Mouse (Mus musculus): ENCODE results near the gene Fas. TPM values are rescaled to one million over a fixed set of nuclear protein-coding genes. Genes with fewer than 3 reads are reported as not detected.

Gene Fas
- polyA plus RNA-seq (2016; fragmentation: Nextera tagmentation; extraction: Ambion mirVana), result 0.57 and 0.82 TPM in 2 replicates

DNA sequence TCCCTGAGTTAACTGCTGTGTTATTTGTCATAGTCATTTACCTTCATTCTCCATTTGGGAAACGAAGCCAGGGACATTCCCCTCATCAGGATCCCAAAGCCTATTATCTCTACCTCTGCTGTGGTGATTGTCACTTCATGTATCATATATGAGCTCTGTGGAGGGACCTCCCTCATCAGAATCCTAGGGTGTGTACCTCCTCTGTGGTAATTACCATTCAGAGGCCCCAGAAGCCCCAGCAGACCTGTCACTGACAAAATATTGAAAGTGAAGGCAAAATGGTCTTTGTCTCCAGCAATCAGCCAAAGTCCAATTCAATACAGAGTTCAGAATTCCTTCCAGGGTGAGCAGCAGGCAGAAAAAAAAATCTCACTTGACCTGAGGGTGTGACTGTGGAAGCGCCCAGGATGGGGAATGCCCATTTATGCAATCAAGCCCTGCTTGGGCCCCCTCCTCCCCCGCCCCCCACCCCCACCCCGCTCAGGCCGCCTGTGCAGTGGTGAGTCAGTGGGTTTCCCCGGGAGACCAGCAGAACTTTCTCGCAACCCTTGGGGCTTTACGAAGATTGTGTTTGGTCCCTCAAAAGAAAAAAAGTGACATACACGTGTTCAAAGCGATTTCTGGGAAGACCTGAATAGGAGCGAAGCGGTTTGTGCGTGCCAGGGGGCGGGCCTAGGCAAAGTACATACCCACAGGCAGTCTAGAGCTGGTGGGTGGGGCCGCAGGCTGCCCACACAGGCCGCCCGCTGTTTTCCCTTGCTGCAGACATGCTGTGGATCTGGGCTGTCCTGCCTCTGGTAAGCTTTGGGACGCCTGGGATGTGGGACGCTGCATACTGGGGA lies at the start of gene Fas:
Fas (plus strand) TSS at position 719 of the 842 bp plus-strand sequence.
- peak within 1 kb of the TSS; percentile 62 for H3K4me3 ChIP-seq
- H3K9me3 ChIP-seq, result no peaks in the 10 kb centered on the region
- WGBS, result 3% methylated on average over 19 of the region's 19 CpGs
- H3K27me3 ChIP-seq (replicated peaks; ENCODE audit: low read depth, poor library complexity, severe bottlenecking), result peaks cover 19% of the 10 kb centered on the region
- no peaks in the 10 kb centered on the region for H3K36me3 ChIP-seq (replicated peaks)
- DNase-seq (ENCODE audit: low spot score), result peak; percentile 73
- peak within 1 kb of the TSS; percentile 67 for H3K27ac ChIP-seq (replicated peaks)
- peaks cover 15% of the 10 kb centered on the region for H3K4me1 ChIP-seq

DNA sequence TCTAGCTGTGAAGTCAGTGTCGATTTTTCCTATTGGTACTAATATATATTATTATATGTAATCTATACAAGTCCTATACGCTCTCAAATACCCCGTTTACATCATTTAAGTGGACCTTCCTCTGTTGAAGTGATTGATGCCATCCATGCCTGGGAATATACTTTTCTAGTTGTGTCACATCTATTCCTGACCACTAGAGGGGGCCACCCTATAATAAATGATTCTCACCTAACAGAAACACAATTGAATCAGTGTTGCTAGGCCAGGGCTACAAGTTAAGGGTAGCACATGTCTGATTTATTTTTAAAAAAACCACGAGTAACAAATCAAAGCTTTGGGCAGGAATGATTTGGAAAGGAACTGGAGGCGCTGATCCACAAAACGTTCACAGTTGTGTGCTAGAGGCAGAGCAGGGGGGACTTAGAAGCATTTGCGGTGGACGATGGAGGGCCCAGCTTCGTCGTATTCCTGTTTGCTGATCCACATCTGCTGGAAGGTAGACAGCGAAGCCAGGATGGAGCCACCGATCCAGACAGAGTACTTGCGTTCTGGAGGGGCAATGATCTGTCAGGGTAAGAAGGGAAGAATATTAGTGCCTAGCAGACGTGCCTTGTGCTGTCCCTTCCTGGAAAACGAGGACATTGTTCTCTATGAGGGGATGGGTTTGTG lies 49.1 kb upstream of the Fas start:
- no peaks in the 10 kb centered on the region for H3K4me1 ChIP-seq
- H3K27me3 ChIP-seq (replicated peaks; ENCODE audit: low read depth, poor library complexity, severe bottlenecking), result no peaks in the 10 kb centered on the region
- H3K27ac ChIP-seq (replicated peaks), result no peak overlapping the region
- WGBS, result 67% methylated on average over 15 of the region's 15 CpGs
- no peak overlapping the region for H3K4me3 ChIP-seq
- H3K9me3 ChIP-seq, result no peaks in the 10 kb centered on the region
- no peak for DNase-seq (ENCODE audit: low spot score)
- H3K36me3 ChIP-seq (replicated peaks), result peaks cover 7% of the 10 kb centered on the region

DNA sequence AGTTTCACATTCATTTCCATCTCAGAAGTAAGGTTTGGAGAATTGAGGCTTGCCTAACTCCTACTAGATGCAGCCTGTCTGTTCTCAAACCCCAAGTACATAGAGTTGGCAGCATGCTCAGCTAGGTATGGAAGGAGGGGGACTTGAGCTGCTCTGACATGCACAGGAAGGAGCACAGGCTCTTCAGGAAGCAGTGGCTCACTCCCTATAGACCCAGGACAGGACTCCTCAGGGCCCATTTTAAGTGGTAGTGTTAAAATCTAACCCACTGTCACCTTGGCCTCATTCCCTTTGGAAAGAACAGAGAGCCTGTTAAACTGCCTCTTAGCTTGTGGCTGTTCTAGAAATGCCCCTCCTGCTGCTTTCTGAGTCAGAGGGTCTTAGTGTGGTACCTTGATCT lies 47.5 kb upstream of the Fas start:
- Histone ChIP-seq H3K4me1 (no peaks in the 10 kb centered on the region), H3K27ac (replicated peaks) (no peak overlapping the region), H3K9me3 (no peaks in the 10 kb centered on the region), H3K4me3 (no peak overlapping the region), H3K27me3 (replicated peaks; ENCODE audit: low read depth, poor library complexity, severe bottlenecking) (no peaks in the 10 kb centered on the region), H3K36me3 (replicated peaks) (no peaks in the 10 kb centered on the region)
- no peak for DNase-seq (ENCODE audit: low spot score)

DNA sequence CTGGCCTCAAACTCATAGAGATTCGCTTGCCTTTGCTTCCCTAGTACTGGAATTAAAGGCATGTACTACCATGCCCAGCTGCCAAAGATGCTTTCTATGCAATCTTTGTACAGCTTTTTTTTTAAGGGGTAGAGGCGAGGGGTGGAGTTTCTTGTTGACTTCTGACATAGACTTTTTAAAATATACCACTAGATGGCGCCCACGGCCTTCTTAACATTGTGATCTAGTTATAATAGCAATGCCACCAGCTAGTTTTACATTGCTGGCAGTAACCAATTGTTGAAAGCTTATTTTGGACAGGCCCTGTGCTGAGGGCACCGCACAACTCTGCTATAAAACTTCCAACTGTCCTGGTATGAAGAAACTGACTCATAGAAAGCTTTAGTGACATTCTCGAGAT lies 46.4 kb upstream of the Fas start:
- Histone ChIP-seq H3K4me3 (no peak overlapping the region), H3K27me3 (replicated peaks; ENCODE audit: low read depth, poor library complexity, severe bottlenecking) (no peaks in the 10 kb centered on the region), H3K27ac (replicated peaks) (no peak overlapping the region), H3K9me3 (no peaks in the 10 kb centered on the region), H3K4me1 (no peaks in the 10 kb centered on the region), H3K36me3 (replicated peaks) (no peaks in the 10 kb centered on the region)
- 18% methylated on average over 6 of the region's 6 CpGs for WGBS
- DNase-seq (ENCODE audit: low spot score), result peak; percentile 57

DNA sequence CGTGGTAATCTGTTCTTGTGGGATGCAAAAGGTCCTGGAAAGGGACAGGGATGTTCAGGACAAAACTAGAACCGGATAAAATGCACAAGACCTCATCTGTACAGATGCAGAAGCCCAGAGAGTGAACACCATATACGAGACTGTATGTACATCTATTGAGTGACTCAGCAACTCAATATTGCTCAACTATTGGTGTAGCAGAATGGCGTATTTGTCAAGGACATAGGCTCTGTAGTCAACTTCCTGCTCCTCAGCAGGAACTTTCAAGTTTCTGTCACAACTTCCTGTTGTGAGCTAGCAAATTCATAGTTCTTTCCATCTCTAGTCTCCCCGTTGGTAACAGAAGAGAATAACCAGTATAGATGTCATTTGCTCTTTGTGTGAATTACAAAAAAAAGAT lies 41.9 kb upstream of the Fas start:
- 80% methylated on average over 5 of the region's 5 CpGs for WGBS
- no peaks in the 10 kb centered on the region for H3K9me3 ChIP-seq

DNA sequence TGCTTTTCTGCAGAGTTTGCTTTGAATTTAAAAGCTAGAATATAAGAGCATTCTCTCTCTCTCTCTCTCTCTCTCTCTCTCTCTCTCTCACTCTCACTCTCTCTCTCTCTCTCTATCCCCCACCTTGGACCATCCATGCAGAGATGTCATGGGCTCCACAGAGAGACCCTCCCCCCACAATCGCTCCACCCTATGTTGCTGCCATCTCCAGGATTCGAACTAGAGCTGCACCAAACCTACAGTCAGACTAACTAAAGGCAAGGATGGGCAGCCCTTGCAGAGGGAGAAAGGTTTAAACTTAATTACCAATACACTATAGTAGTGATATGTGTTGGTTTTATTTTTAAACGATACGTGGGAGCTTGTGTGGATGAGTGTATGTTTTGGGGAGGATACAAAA lies 39.8 kb upstream of the Fas start:
- H3K4me1 ChIP-seq, result peaks cover 11% of the 10 kb centered on the region
- no peaks in the 10 kb centered on the region for H3K36me3 ChIP-seq (replicated peaks)
- DNase-seq (ENCODE audit: low spot score), result no peak
- WGBS, result 72% methylated on average over 4 of the region's 4 CpGs
- H3K27ac ChIP-seq (replicated peaks), result no peak overlapping the region
- H3K9me3 ChIP-seq, result no peaks in the 10 kb centered on the region
- H3K27me3 ChIP-seq (replicated peaks; ENCODE audit: low read depth, poor library complexity, severe bottlenecking), result no peaks in the 10 kb centered on the region
- no peak overlapping the region for H3K4me3 ChIP-seq

More for the DNA sequence above, 41.9 kb upstream of the Fas start:
- Histone ChIP-seq H3K27ac (replicated peaks) (no peak overlapping the region), H3K36me3 (replicated peaks) (no peaks in the 10 kb centered on the region), H3K4me1 (no peaks in the 10 kb centered on the region), H3K27me3 (replicated peaks; ENCODE audit: low read depth, poor library complexity, severe bottlenecking) (no peaks in the 10 kb centered on the region), H3K4me3 (no peak overlapping the region)
- no peak for DNase-seq (ENCODE audit: low spot score)

DNA sequence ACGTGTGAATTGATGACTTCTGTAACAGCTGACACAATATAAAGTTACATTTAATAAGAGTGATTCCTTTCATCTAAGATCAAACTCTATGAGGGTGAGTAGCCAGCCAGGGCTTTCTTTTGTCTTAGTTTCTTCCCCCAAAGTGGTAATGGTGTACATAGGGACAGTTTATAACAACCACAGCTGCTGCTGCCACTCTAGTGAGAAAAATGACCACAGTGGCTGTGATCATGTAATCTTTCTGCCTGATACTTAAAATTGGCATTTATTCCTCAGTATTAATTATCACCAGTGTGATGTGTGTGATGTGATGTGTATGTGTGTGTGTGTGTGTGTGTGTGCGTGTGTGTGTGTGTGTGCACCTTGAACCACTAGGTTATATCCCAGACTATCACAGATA lies 38.6 kb upstream of the Fas start:
- Histone ChIP-seq H3K4me1 (peaks cover 11% of the 10 kb centered on the region), H3K27ac (replicated peaks) (no peak overlapping the region), H3K4me3 (no peak overlapping the region), H3K36me3 (replicated peaks) (no peaks in the 10 kb centered on the region), H3K27me3 (replicated peaks; ENCODE audit: low read depth, poor library complexity, severe bottlenecking) (no peaks in the 10 kb centered on the region), H3K9me3 (no peaks in the 10 kb centered on the region)
- 86% methylated on average over 2 of the region's 2 CpGs for WGBS
- DNase-seq (ENCODE audit: low spot score), result no peak

DNA sequence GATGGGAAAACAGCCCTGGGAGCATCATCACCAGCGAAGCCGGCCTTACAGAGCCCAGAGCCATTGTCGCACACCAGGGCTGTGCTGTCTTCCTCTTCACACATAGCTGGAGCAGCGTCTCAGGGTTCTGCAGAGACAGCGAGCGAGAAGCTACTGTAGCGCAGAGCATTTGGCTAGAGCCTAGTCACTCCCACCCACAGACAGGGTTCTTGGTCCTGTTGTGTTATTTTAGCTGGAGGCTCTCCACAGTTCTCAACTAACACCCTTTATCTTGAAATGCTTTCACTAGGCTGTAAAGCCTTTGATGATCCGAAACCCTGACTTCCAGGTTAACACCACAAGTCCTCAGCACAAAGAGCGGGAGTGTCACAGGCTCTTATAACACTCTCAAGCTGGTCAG lies 38.0 kb upstream of the Fas start:
- no peak for DNase-seq (ENCODE audit: low spot score)
- Histone ChIP-seq H3K4me3 (no peak overlapping the region), H3K9me3 (no peaks in the 10 kb centered on the region), H3K27ac (replicated peaks) (no peak overlapping the region), H3K27me3 (replicated peaks; ENCODE audit: low read depth, poor library complexity, severe bottlenecking) (no peaks in the 10 kb centered on the region), H3K36me3 (replicated peaks) (no peaks in the 10 kb centered on the region), H3K4me1 (peaks cover 11% of the 10 kb centered on the region)
- WGBS, result 79% methylated on average over 9 of the region's 9 CpGs

DNA sequence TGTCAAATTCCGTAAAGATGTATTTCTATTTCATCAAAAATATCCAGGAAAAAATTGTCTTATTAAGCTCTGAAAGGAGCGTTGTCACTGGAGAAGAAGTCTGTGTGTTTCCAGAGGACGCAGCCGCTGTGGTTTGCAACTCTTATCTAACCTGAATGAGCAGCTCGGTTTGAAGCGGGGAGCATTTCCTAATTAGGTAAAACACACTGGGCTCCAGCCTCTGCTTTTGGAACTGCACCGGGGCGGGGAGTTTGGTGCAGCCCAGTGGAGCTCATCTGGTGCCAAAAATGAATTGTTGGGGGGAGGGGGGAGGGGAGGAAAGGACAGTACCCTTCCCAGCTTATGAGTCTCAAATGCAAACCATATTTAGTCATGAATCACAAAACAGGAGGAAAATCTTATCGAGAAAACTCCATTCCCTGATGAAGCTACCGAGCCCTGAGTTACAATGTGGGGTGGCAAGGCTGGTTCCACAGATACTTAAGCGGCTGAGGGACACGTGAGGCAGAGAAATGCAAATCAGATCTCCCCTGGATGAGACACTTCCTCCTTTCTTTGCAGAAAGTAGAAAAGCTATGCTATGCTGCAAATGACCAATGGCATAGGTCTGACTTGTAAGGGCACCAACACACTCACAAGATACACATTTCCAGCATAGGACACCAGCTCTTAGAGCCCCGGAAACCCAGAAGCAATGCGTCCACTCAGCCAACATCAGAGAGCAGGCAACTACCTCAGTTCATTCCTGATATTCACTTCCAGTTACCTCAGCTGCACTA lies 36.2 kb upstream of the Fas start:
- no peak overlapping the region for H3K4me3 ChIP-seq
- WGBS, result 55% methylated on average over 14 of the region's 14 CpGs
- no peaks in the 10 kb centered on the region for H3K27me3 ChIP-seq (replicated peaks; ENCODE audit: low read depth, poor library complexity, severe bottlenecking)

DNA sequence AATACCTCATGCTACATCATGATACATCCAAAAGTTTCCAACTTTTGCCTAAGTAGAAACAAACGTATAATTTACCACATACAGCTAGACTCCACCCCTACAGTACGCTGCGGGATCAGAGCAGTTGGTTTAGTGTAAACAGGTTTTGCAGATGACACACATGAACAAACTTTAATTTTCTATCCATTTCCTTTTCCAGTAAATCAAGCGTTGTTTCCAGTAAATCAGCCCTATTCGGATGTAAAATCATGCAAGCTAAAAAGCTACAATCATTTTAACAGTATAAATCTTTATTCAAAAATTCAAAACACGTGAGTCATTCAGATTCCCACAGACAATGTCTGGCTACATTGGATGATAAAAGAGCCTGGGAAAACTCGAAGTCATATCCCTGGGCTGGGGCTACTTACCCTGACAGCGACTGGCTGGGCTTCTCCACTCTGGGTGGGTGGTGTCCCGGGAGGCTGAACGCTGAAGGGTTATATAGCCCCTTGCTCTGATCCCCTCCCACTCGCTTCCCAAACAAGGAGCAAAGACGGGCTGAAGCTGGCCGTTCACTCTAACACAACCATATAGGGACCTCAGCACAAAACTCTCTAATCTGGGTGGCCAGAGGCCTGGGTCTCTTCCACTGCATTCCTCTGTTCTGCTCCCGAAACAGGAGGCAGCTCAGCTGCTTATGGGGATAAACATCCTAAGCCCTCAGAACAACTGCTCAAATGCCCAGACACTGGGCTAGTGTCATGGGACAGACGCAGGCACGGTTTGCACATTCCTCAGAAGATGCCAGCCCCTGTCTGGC lies 35.4 kb upstream of the Fas start, which contains the start of gene Acta2:
Acta2 (minus strand) TSS at position 711 of the 802 bp plus-strand sequence.
- Histone ChIP-seq H3K9me3 (no peaks in the 10 kb centered on the region), H3K27ac (replicated peaks) (no peak within 1 kb of the TSS; the same call in 1 of the 2 replicates), H3K27me3 (replicated peaks; ENCODE audit: low read depth, poor library complexity, severe bottlenecking) (no peaks in the 10 kb centered on the region), H3K4me3 (no peak within 1 kb of the TSS), H3K4me1 (peaks cover 11% of the 10 kb centered on the region), H3K36me3 (replicated peaks) (no peaks in the 10 kb centered on the region)
- WGBS, result 68% methylated on average over 16 of the region's 16 CpGs
- DNase-seq (ENCODE audit: low spot score), result no peak

More for the DNA sequence above, 36.2 kb upstream of the Fas start:
- H3K9me3 ChIP-seq, result no peaks in the 10 kb centered on the region
- H3K4me1 ChIP-seq, result peaks cover 11% of the 10 kb centered on the region
- H3K27ac ChIP-seq (replicated peaks), result no peak overlapping the region
- no peak for DNase-seq (ENCODE audit: low spot score)
- H3K36me3 ChIP-seq (replicated peaks), result no peaks in the 10 kb centered on the region

DNA sequence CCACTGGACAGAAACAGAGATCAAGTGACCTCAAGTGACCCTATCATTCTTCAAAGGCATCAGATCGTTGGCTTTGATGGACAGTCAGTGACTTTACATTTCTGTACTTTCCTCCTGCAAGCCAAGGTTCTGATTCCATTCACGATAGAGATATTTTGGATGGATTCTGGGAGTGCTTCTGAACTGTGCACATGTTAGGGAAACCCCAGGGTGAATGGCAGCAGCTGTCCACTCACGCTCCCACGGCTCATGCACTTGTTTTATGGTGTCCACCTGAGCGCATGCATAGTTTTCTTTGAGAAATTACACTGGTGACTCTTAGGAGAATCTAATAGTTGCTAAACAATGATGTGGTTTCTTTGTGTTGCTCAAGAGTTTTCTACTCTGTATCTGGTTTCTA lies 34.3 kb upstream of the Fas start:
- peaks cover 11% of the 10 kb centered on the region for H3K4me1 ChIP-seq
- DNase-seq (ENCODE audit: low spot score), result no peak
- H3K36me3 ChIP-seq (replicated peaks), result no peaks in the 10 kb centered on the region
- 80% methylated on average over 5 of the region's 5 CpGs for WGBS
- H3K27ac ChIP-seq (replicated peaks), result no peak overlapping the region
- H3K9me3 ChIP-seq, result no peaks in the 10 kb centered on the region
- H3K27me3 ChIP-seq (replicated peaks; ENCODE audit: low read depth, poor library complexity, severe bottlenecking), result no peaks in the 10 kb centered on the region
- H3K4me3 ChIP-seq, result no peak overlapping the region

DNA sequence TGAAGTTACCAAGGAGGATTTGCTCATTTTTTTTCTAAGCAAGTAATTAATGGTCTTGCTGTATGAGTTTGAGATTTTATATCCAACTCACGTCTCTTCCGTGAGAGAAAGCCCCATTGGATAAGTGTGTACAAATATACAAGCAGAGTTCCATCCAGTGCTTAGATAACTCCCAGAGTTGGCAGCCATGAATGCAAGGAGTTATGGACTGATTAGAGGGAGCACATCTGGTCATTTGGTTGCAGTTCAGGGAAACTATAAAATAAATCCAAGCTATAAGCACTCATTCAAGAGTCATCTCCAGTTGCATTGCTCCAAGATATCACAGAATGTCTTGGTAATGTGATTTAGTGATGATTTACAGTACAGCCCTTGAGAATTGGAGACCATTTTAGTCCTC lies 33.5 kb upstream of the Fas start:
- no peaks in the 10 kb centered on the region for H3K36me3 ChIP-seq (replicated peaks)
- DNase-seq (ENCODE audit: low spot score), result no peak
- peaks cover 11% of the 10 kb centered on the region for H3K4me1 ChIP-seq
- WGBS, result 95% methylated on average over 2 of the region's 2 CpGs
- no peak overlapping the region for H3K4me3 ChIP-seq
- H3K27me3 ChIP-seq (replicated peaks; ENCODE audit: low read depth, poor library complexity, severe bottlenecking), result no peaks in the 10 kb centered on the region
- H3K27ac ChIP-seq (replicated peaks), result no peak overlapping the region
- H3K9me3 ChIP-seq, result no peaks in the 10 kb centered on the region
